Mouse (Mus musculus) myocyte (in vitro differentiated cells): ENCODE data around the gene Tpm4.

ENCODE experiments used
- E2F4 ChIP-seq: IDR thresholded peaks from one replicate; pipeline ENCODE4 v1.6.1; 2011; ENCODE audit warnings: mild to moderate bottlenecking, control low read depth, moderate library complexity; ENCODE audit not compliant: insufficient read depth
- MAX ChIP-seq: IDR thresholded peaks from one replicate; pipeline ENCODE4 v1.6.1; 2011; ENCODE audit warnings: low read depth, mild to moderate bottlenecking, control low read depth
- POLR2A ChIP-seq: IDR thresholded peaks from one replicate; pipeline ENCODE4 v1.6.1; 2011; ENCODE audit warnings: low read depth, mild to moderate bottlenecking, control low read depth, moderate library complexity; ENCODE audit not compliant: insufficient read length
- TCF3 ChIP-seq: IDR thresholded peaks from one replicate; pipeline ENCODE4 v1.6.1; 2011; ENCODE audit warnings: low read depth, control low read depth; ENCODE audit not compliant: insufficient read length
- USF1 ChIP-seq: IDR thresholded peaks from one replicate; pipeline ENCODE4 v1.6.1; 2011; ENCODE audit warnings: low read depth, mild to moderate bottlenecking, control low read depth, moderate library complexity

- TF ChIP-seq USF1, result no peak
- TF ChIP-seq POLR2A, result no peak
- no peak for TF ChIP-seq E2F4
- no peak for TF ChIP-seq TCF3
- TF ChIP-seq MAX, result no peak
Measured at GRCm38 (mm10) chr8:72158726-72159125, 24.0 kb downstream of the Tpm4 start.
